Mouse (Mus musculus) liver, postnatal 0 days (tissue): Measurements from ENCODE around the gene Pam.

Experiments used
- CTCF ChIP-seq: sonication (generic); IDR thresholded peaks from 2 replicates; pipeline ENCODE4 v1.5.1; 2016; ENCODE audit warnings: antibody characterized with exemption, low read depth
- EP300 ChIP-seq: IDR thresholded peaks from 2 replicates; pipeline ENCODE4 v1.6.1; 2016; ENCODE audit warnings: antibody characterized with exemption, low read depth, mild to moderate bottlenecking

- TF ChIP-seq CTCF (no peak), EP300 (no peak)
Measured at GRCm38 (mm10) chr1:98042425-98042824, 53.0 kb downstream of the Pam start.
